9 mouse cellular contexts compared by ENCODE assay signal in genomic region chr8:83714676-83715030, GRCm38 (mm10). TPM values are rescaled to one million over a fixed set of nuclear protein-coding genes. Genes with fewer than 3 reads are reported as not detected.
DNase-seq lines count a peak whose midpoint lies in the region; ATAC-seq and TF ChIP-seq lines count a peak whose summit lies in the region.
"Had no signal": no experiment of that assay in that cellular context is flagged by ENCODE, and none has a peak within 500 bp of the region (broad histone marks: within the 10 kb centered on the region; RNA-seq: fewer than 3 reads in every experiment).

No protein-coding gene starts in this region.

- 0 out of 2 replicates have a peak overlapping the region, but pooled peaks have one; percentile 26 for H3K9ac ChIP-seq in kidney, embryonic 15.5 days
- no peak overlapping the region; the same call in 1 of the 2 replicates for H3K9ac ChIP-seq in embryonic facial prominence, embryonic 11.5 days (replicated peaks; ENCODE audit: low read length)
- no peak overlapping the region for H3K9ac ChIP-seq in hindbrain, postnatal 0 days (replicated peaks; ENCODE audit: low read length)
- H3K9ac ChIP-seq in midbrain, postnatal 0 days (replicated peaks; ENCODE audit: low read length, poor library complexity, severe bottlenecking) = no peak overlapping the region

- H3K27ac ChIP-seq in kidney, embryonic 15.5 days = peak overlapping the region; percentile 67; the same call in 1 of the 2 replicates
- H3K27ac ChIP-seq in embryonic facial prominence, embryonic 11.5 days (replicated peaks; ENCODE audit: low read depth, low read length) = no peak overlapping the region
- H3K27ac ChIP-seq in hindbrain, postnatal 0 days = peak overlapping the region; percentile 93; the same call in 1 of the 2 replicates
- H3K27ac ChIP-seq in midbrain, postnatal 0 days (ENCODE audit: low read depth, low read length) = 0 out of 2 replicates have a peak overlapping the region, but pooled peaks have one; percentile 47

- peak overlapping the region; percentile 82 for H3K4me2 ChIP-seq in kidney, embryonic 15.5 days
- H3K4me2 ChIP-seq in embryonic facial prominence, embryonic 11.5 days (ENCODE audit: low read depth, low read length) = peak overlapping the region; percentile 11
- H3K4me2 ChIP-seq in hindbrain, postnatal 0 days (ENCODE audit: low read depth, low read length) = peak overlapping the region; percentile 85
- H3K4me2 ChIP-seq in midbrain, postnatal 0 days (ENCODE audit: low read depth, low read length, poor library complexity, severe bottlenecking) = peak overlapping the region; percentile 40

- H3K4me3 ChIP-seq in kidney, embryonic 15.5 days (replicated peaks) = peak overlapping the region; percentile 96
- peak overlapping the region; percentile 96 for H3K4me3 ChIP-seq in embryonic facial prominence, embryonic 11.5 days (ENCODE audit: low read depth, low read length)
- H3K4me3 ChIP-seq in hindbrain, postnatal 0 days (ENCODE audit: low read length) = peak overlapping the region; percentile 94
- peak overlapping the region; percentile 70 for H3K4me3 ChIP-seq in midbrain, postnatal 0 days (ENCODE audit: low read depth, low read length)

- no peaks in the 10 kb centered on the region for H3K27me3 ChIP-seq in kidney, embryonic 15.5 days
- no peaks in the 10 kb centered on the region for H3K27me3 ChIP-seq in embryonic facial prominence, embryonic 11.5 days (ENCODE audit: control insufficient read depth, insufficient read depth, low read length)
- no peaks in the 10 kb centered on the region for H3K27me3 ChIP-seq in hindbrain, postnatal 0 days (ENCODE audit: insufficient read depth, low read length)
- no peaks in the 10 kb centered on the region for H3K27me3 ChIP-seq in midbrain, postnatal 0 days (ENCODE audit: insufficient read depth, low read length)
- H3K27me3 ChIP-seq: Patski had no signal

- DNase-seq in kidney, adult 8-10 months = no peak
- DNase-seq in embryonic facial prominence, embryonic 11.5 days (ENCODE audit: low spot score) = no peak
- DNase-seq in hindbrain, postnatal 0 days (ENCODE audit: low spot score) = no peak
- no peak for DNase-seq in midbrain, postnatal 0 days (ENCODE audit: low spot score)
- no peak for DNase-seq in spleen, adult 12 weeks (ENCODE audit: low spot score)
- DNase-seq in urinary bladder, postnatal 10 days (ENCODE audit: low spot score) = no peak

- peaks cover 20% of the 10 kb centered on the region for H3K4me1 ChIP-seq in kidney, embryonic 15.5 days
- H3K4me1 ChIP-seq in embryonic facial prominence, embryonic 11.5 days (ENCODE audit: control insufficient read depth, insufficient read depth, low read length) = no peaks in the 10 kb centered on the region; the same call in 1 of the 2 replicates
- H3K4me1 ChIP-seq in hindbrain, postnatal 0 days (ENCODE audit: insufficient read depth, low read length) = 0 out of 2 replicates have a peak, but pooled peaks cover 10% of the 10 kb centered on the region
- no peaks in the 10 kb centered on the region for H3K4me1 ChIP-seq in midbrain, postnatal 0 days (ENCODE audit: insufficient read depth, low read length)

- H3K36me3 ChIP-seq in kidney, embryonic 15.5 days = peaks cover 9% of the 10 kb centered on the region
- H3K36me3 ChIP-seq in embryonic facial prominence, embryonic 11.5 days (replicated peaks; ENCODE audit: control insufficient read depth, insufficient read depth, low read depth, low read length) = no peaks in the 10 kb centered on the region; the same call in 1 of the 2 replicates
- no peaks in the 10 kb centered on the region for H3K36me3 ChIP-seq in hindbrain, postnatal 0 days (ENCODE audit: insufficient read depth, low read length)
- 0 out of 2 replicates have a peak, but pooled peaks cover 5% of the 10 kb centered on the region for H3K36me3 ChIP-seq in midbrain, postnatal 0 days (ENCODE audit: insufficient read depth, low read length)

- TF ChIP-seq CTCF in hindbrain, postnatal 0 days (IDR thresholded peaks at IDR 0.05; ENCODE audit: low read depth) = no peak
- TF ChIP-seq CTCF in midbrain, postnatal 0 days (IDR thresholded peaks at IDR 0.05) = no peak

- no peaks in the 10 kb centered on the region for H3K9me3 ChIP-seq in kidney, embryonic 15.5 days (replicated peaks)
- no peaks in the 10 kb centered on the region for H3K9me3 ChIP-seq in embryonic facial prominence, embryonic 11.5 days (replicated peaks; ENCODE audit: control insufficient read depth, low read length)
- no peaks in the 10 kb centered on the region for H3K9me3 ChIP-seq in hindbrain, postnatal 0 days (ENCODE audit: low read length)
- no peaks in the 10 kb centered on the region for H3K9me3 ChIP-seq in midbrain, postnatal 0 days (ENCODE audit: low read length)

- WGBS in kidney, embryonic 15.5 days = 17% methylated on average over 8 of the region's 8 CpGs
- WGBS in embryonic facial prominence, embryonic 11.5 days = 17% methylated on average over 8 of the region's 8 CpGs
- 16% methylated on average over 8 of the region's 8 CpGs for WGBS in hindbrain, postnatal 0 days
- 17% methylated on average over 8 of the region's 8 CpGs for WGBS in midbrain, postnatal 0 days

- ATAC-seq in kidney, embryonic 15.5 days (replicated peaks; ENCODE audit: low FRiP score) = no peak
- peak; percentile 40; the same call in 1 of the 2 replicates for ATAC-seq in embryonic facial prominence, embryonic 11.5 days (replicated peaks; ENCODE audit: insufficient number of reproducible peaks, low FRiP score, low TSS enrichment, low read depth)
- ATAC-seq in hindbrain, postnatal 0 days = no peak
- no peak for ATAC-seq in midbrain, postnatal 0 days (ENCODE audit: low FRiP score)
- ATAC-seq in activated CD4-positive, CD25-positive, alpha-beta regulatory T cell, adult 4 months = no peak

RNA-seq across cellular contexts. Expression of gene Ddx39, which starts 0.3 kb away (rescaled TPM):
- 189 and 192 TPM in 2 replicates for polyA plus RNA-seq in kidney, embryonic 15.5 days (2015; fragmentation: Nextera tagmentation; extraction: Ambion mirVana)
- 191 and 195 TPM in 2 replicates for polyA plus RNA-seq in embryonic facial prominence, embryonic 11.5 days (2014; fragmentation: Nextera tagmentation; extraction: Ambion mirVana)
- total RNA-seq in hindbrain, postnatal 0 days (2014; rRNA removed) = 36.2 and 44.6 TPM in 2 replicates
- 72.3 and 75.9 TPM in 2 replicates for polyA plus RNA-seq in hindbrain, postnatal 0 days (2015; fragmentation: Nextera tagmentation; extraction: Ambion mirVana)
- total RNA-seq in midbrain, postnatal 0 days (2014; rRNA removed) = 38.1 and 47.3 TPM in 2 replicates
- polyA plus RNA-seq in midbrain, postnatal 0 days (2015; fragmentation: Nextera tagmentation; extraction: Ambion mirVana) = 68.2 and 76.6 TPM in 2 replicates
- polyA plus RNA-seq in activated CD4-positive, CD25-positive, alpha-beta regulatory T cell, adult 4 months (2017; shearing (Covaris generic)) = 100 to 1,000 TPM; 164 to 195 TPM

RNA-seq across cellular contexts. Expression of gene Pkn1, which starts 15.7 kb away (rescaled TPM):
- polyA plus RNA-seq in kidney, embryonic 15.5 days (2015; fragmentation: Nextera tagmentation; extraction: Ambion mirVana) = 29.3 and 34.6 TPM in 2 replicates
- 20.6 and 21.5 TPM in 2 replicates for polyA plus RNA-seq in embryonic facial prominence, embryonic 11.5 days (2014; fragmentation: Nextera tagmentation; extraction: Ambion mirVana)
- 54.7 and 65.6 TPM in 2 replicates for total RNA-seq in hindbrain, postnatal 0 days (2014; rRNA removed)
- 18.2 and 21.8 TPM in 2 replicates for polyA plus RNA-seq in hindbrain, postnatal 0 days (2015; fragmentation: Nextera tagmentation; extraction: Ambion mirVana)
- total RNA-seq in midbrain, postnatal 0 days (2014; rRNA removed) = 63.9 and 71.2 TPM in 2 replicates
- 21.3 and 21.7 TPM in 2 replicates for polyA plus RNA-seq in midbrain, postnatal 0 days (2015; fragmentation: Nextera tagmentation; extraction: Ambion mirVana)
- polyA plus RNA-seq in activated CD4-positive, CD25-positive, alpha-beta regulatory T cell, adult 4 months (2017; shearing (Covaris generic)) = 10 to 100 TPM; 13.7 to 26.9 TPM

RNA-seq across cellular contexts. Expression of gene Adgre5, which starts 26.5 kb away (rescaled TPM):
- 31.9 and 35.4 TPM in 2 replicates for polyA plus RNA-seq in kidney, embryonic 15.5 days (2015; fragmentation: Nextera tagmentation; extraction: Ambion mirVana)
- polyA plus RNA-seq in embryonic facial prominence, embryonic 11.5 days (2014; fragmentation: Nextera tagmentation; extraction: Ambion mirVana) = 19.0 and 22.1 TPM in 2 replicates
- total RNA-seq in hindbrain, postnatal 0 days (2014; rRNA removed) = 9.2 and 10.4 TPM in 2 replicates
- polyA plus RNA-seq in hindbrain, postnatal 0 days (2015; fragmentation: Nextera tagmentation; extraction: Ambion mirVana) = 8.2 and 8.6 TPM in 2 replicates
- 10.4 and 24.3 TPM in 2 replicates for total RNA-seq in midbrain, postnatal 0 days (2014; rRNA removed)
- 7.7 and 8.3 TPM in 2 replicates for polyA plus RNA-seq in midbrain, postnatal 0 days (2015; fragmentation: Nextera tagmentation; extraction: Ambion mirVana)
- polyA plus RNA-seq in activated CD4-positive, CD25-positive, alpha-beta regulatory T cell, adult 4 months (2017; shearing (Covaris generic)) = 100 to 1,000 TPM; 167 to 170 TPM

RNA-seq across cellular contexts. Expression of gene Ptger1, which starts 48.2 kb away (rescaled TPM):
- polyA plus RNA-seq in kidney, embryonic 15.5 days (2015; fragmentation: Nextera tagmentation; extraction: Ambion mirVana) = 2.4 and 2.9 TPM in 2 replicates
- 0.27 and 1.9 TPM in 2 replicates for polyA plus RNA-seq in embryonic facial prominence, embryonic 11.5 days (2014; fragmentation: Nextera tagmentation; extraction: Ambion mirVana)
- 2.6 and 4.7 TPM in 2 replicates for total RNA-seq in hindbrain, postnatal 0 days (2014; rRNA removed)
- polyA plus RNA-seq in hindbrain, postnatal 0 days (2015; fragmentation: Nextera tagmentation; extraction: Ambion mirVana) = 0.40 and 0.49 TPM in 2 replicates
- total RNA-seq in midbrain, postnatal 0 days (2014; rRNA removed) = 0.55 and 0.85 TPM in 2 replicates
- polyA plus RNA-seq in midbrain, postnatal 0 days (2015; fragmentation: Nextera tagmentation; extraction: Ambion mirVana) = 0.27 and 0.36 TPM in 2 replicates
- polyA plus RNA-seq in activated CD4-positive, CD25-positive, alpha-beta regulatory T cell, adult 4 months (2017; shearing (Covaris generic)) = 1 to 10 TPM in 1 of 2 experiments, under 1 TPM in 1; 0.93 to 1.1 TPM

Comparison
In these comparisons a context has a peak if more than half of its experiments do, and no peak if none do; other contexts are left out.
1. H3K4me2 ChIP-seq: peak in every context shown above with its lines; median percentile 85 in hindbrain, postnatal 0 days; 82 in kidney, embryonic 15.5 days; 40 in midbrain, postnatal 0 days; 11 in embryonic facial prominence, embryonic 11.5 days.